Mouse (Mus musculus): ENCODE data around the gene Akr1d1. TPM values are rescaled to one million over a fixed set of nuclear protein-coding genes. Genes with fewer than 3 reads are reported as not detected.

Gene Akr1d1
- total RNA-seq (2018; cell fraction: chromatin; rRNA removed): not detected
- not detected for total RNA-seq (2018; cell fraction: cytosol; rRNA removed)
- total RNA-seq (2018; cell fraction: nucleus; rRNA removed): not detected
- polyA plus RNA-seq (2018): not detected in 3 replicates

DNA sequence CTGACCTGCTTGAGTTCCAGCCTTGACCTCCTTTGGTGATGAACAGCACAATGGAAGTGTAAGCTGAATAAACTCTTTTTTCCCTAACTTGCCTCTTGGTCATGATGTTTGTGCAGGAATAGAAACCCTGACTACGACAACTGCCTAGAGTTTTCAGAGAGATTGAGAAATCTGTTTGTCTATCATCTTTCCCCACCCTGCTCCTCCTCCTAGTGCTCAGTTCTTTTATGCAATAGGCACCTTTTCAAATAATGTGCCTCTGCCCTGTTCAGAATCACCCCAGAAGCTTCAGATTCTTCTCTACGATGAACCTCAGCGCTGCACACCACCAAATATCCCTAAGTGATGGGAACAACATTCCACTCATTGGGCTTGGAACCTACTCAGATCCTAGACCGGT is at the start of gene Akr1d1:
Gene Akr1d1 (plus strand): TSS at position 234 of the 400 bp plus-strand sequence.
- whole genome bisulfite sequencing (ENCODE audit: missing documents): 87% methylated on average over 3 of the region's 4 CpGs
- H3K4me3 ChIP-seq (ENCODE audit: inconsistent target): no peak within 1 kb of the TSS
- no peaks in the 10 kb centered on the region for H3K79me2 ChIP-seq (ENCODE audit: inconsistent target)
- no peaks in the 10 kb centered on the region for H3K36me3 ChIP-seq (ENCODE audit: inconsistent target)
- no peak within 1 kb of the TSS for H3K27ac ChIP-seq

DNA sequence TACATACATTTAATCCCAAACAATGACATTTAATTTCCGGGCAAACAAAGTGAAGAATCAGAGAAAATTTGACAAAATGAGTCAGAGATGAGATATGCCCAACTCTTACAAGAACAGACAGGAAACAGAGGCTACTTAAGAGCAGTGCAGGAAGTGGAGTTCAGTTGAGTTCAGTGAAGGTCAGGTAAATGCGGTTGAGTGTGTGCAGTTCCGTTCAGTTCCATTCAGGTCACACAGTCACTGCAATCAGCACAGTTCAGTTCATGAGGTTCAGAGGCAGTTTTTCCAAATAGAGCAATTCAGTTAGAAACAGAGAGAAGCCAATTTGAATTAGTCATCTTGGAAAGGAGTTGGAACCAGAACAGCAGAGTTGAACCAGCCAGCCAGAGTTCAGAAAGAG is 48.8 kb upstream of the Akr1d1 start:
- Histone ChIP-seq H3K79me2 (ENCODE audit: inconsistent target) (no peaks in the 10 kb centered on the region), H3K36me3 (ENCODE audit: inconsistent target) (no peaks in the 10 kb centered on the region), H3K4me3 (ENCODE audit: inconsistent target) (no peak overlapping the region), H3K27ac (no peak overlapping the region)
- 92% methylated on average over 3 of the region's 3 CpGs for WGBS (ENCODE audit: missing documents)

DNA sequence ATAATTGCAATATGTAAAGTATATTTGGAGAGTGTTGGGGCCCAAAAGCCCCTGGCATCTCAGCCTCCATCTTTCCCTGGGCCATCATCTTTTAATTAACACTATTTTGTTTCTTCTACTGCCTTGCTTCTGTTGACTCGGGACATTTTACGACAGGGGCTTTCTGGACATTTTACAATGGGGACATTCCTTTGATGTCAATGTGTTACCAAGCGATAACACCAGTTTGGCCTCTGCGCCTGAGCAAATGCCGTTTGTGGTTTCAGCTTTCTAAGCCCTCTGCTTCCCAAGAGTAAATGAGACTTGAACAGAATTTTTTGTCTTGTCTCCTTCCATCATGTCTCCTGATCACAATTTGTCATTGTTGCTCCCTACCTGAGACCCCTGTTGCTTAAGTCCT is 46.7 kb upstream of the Akr1d1 start:
- H3K4me3 ChIP-seq (ENCODE audit: inconsistent target): no peak overlapping the region
- no peaks in the 10 kb centered on the region for H3K36me3 ChIP-seq (ENCODE audit: inconsistent target)
- H3K27ac ChIP-seq: no peak overlapping the region
- 68% methylated on average over 5 of the region's 5 CpGs for WGBS (ENCODE audit: missing documents)
- H3K79me2 ChIP-seq (ENCODE audit: inconsistent target): no peaks in the 10 kb centered on the region

DNA sequence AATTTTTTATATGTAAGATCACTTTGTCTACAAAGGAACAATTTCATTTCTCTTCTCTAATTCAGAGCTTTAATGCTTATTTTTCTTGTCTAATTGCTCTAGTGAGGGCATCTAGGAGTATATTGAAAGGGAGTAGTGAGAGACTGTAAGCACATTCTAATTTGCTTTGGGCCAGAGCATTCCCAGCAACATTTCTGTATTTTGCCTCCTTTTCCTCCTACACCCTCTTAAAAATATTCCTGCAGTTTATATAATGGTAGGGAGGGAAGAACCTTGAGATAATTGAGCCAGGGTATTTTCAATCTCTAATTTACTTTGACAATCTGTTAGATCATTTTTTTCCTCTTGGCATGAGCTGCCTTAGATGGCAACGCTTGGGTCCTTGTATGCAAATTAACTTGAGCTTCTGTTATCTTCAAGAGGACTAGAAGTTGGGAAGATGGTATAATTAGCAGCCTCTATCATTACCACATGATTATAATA is 45.3 kb upstream of the Akr1d1 start:
- no peak overlapping the region for H3K4me3 ChIP-seq (ENCODE audit: inconsistent target)
- H3K79me2 ChIP-seq (ENCODE audit: inconsistent target): no peaks in the 10 kb centered on the region
- H3K27ac ChIP-seq: no peak overlapping the region
- WGBS (ENCODE audit: missing documents): 100% methylated on average over 1 of the region's 1 CpGs
- H3K36me3 ChIP-seq (ENCODE audit: inconsistent target): no peaks in the 10 kb centered on the region

DNA sequence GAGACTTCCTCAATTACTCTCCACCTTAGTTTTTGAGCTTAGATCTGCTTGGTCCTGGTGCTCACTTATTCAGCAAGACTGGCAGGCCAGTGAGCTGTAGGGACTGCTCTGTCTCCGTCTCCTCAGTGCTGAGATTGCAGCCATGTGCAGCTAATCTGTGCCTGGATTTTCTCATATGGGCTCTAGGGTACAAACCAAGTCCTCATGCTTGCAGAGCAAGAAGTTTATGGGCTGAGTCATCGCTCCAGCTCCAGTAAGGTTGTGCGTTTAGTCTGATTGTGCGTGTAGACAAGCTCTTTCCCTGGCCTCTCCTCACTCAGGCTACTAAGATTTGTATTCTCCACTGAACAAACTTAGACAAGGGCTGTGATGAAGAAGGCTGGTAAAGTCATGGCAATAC is 43.5 kb upstream of the Akr1d1 start:
- Histone ChIP-seq H3K79me2 (ENCODE audit: inconsistent target) (no peaks in the 10 kb centered on the region), H3K27ac (no peak overlapping the region), H3K36me3 (ENCODE audit: inconsistent target) (no peaks in the 10 kb centered on the region), H3K4me3 (ENCODE audit: inconsistent target) (no peak overlapping the region)
- WGBS (ENCODE audit: missing documents): 93% methylated on average over 4 of the region's 4 CpGs

DNA sequence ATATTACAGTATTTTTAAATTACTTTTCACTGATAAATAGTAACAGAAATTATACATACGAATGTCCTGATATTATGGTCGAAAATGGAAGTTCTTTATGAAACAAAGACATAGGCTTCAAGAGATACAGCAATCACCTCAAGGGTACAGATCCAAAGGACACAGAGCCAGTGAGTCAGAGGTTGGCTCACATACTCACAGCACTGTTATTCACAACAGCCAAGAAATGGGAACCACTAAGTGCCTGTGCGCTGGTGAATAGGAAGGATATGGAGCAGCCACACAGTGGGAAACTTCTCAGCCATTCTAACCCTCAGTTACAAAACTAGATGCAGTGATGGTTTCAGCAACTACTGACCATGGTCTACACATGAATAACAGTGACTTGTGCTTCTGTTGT is 37.7 kb upstream of the Akr1d1 start:
- Histone ChIP-seq H3K36me3 (ENCODE audit: inconsistent target) (no peaks in the 10 kb centered on the region), H3K27ac (no peak overlapping the region), H3K4me3 (ENCODE audit: inconsistent target) (no peak overlapping the region), H3K79me2 (ENCODE audit: inconsistent target) (no peaks in the 10 kb centered on the region)
- 90% methylated on average over 3 of the region's 3 CpGs for WGBS (ENCODE audit: missing documents)

DNA sequence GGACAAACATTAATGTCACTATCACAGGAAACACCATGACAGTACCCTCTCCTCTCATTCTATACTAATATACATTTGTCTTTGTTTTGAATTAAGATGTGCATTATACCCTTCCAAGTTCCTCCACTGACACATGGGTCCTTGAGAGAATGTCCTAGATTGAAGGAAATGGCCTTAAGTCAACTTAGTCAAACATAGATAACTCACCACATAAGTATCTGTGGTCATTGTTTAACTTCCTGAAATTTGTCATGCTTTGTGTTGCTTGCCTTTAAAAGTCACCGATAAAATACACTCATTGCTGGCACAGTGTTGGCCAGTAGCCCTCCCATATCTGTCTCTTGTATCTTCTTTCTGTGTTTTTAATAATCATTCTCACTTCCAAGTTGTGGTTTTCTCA is 35.0 kb upstream of the Akr1d1 start:
- 0% methylated on average over 1 of the region's 1 CpGs for WGBS (ENCODE audit: missing documents)
- H3K79me2 ChIP-seq (ENCODE audit: inconsistent target): no peaks in the 10 kb centered on the region
- H3K4me3 ChIP-seq (ENCODE audit: inconsistent target): no peak overlapping the region
- H3K36me3 ChIP-seq (ENCODE audit: inconsistent target): no peaks in the 10 kb centered on the region
- H3K27ac ChIP-seq: no peak overlapping the region

DNA sequence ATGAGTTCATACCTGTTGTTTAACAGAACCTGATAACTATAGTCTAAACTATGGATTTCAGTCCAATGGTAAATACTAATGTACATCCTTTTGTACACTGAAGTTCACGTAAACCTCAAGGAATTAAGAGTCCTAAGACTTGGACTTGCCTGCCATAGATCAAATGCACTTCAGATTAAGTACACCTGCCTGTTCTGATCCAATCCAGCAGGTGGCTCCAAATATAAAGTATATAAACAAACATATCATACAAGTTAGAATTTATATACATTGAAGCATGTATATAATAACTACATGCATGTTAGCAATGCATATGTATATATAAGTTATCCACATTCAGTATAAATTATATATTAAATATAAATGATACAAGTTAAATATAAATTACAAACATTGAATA is 33.1 kb upstream of the Akr1d1 start:
- WGBS (ENCODE audit: missing documents): 100% methylated on average over 1 of the region's 1 CpGs
- Histone ChIP-seq H3K4me3 (ENCODE audit: inconsistent target) (no peak overlapping the region), H3K27ac (no peak overlapping the region)

DNA sequence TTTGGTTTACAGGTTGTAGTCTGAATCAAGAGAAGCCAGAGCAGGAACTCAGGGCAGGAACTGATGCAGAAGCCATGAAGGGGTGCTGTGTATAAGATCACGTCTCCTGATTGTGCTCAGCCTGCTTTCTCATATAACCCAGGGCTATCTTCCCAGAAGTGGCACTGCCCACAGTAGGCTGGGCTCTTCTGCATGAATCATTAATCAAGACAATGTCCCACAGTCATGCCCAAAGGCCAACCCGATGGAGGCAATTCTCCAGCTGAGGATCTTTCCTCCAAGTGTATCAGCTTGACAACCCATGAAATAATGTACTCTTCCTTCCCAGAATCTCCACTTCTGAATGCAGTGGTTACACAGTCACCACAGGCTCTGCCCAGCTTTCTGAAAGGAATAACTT is 24.4 kb upstream of the Akr1d1 start:
- WGBS (ENCODE audit: missing documents): 93% methylated on average over 2 of the region's 2 CpGs
- no peak overlapping the region for H3K4me3 ChIP-seq (ENCODE audit: inconsistent target)
- H3K27ac ChIP-seq: no peak overlapping the region
- no peaks in the 10 kb centered on the region for H3K36me3 ChIP-seq (ENCODE audit: inconsistent target)
- H3K79me2 ChIP-seq (ENCODE audit: inconsistent target): no peaks in the 10 kb centered on the region

More for the DNA sequence above, 33.1 kb upstream of the Akr1d1 start:
- Histone ChIP-seq H3K79me2 (ENCODE audit: inconsistent target) (no peaks in the 10 kb centered on the region), H3K36me3 (ENCODE audit: inconsistent target) (no peaks in the 10 kb centered on the region)

DNA sequence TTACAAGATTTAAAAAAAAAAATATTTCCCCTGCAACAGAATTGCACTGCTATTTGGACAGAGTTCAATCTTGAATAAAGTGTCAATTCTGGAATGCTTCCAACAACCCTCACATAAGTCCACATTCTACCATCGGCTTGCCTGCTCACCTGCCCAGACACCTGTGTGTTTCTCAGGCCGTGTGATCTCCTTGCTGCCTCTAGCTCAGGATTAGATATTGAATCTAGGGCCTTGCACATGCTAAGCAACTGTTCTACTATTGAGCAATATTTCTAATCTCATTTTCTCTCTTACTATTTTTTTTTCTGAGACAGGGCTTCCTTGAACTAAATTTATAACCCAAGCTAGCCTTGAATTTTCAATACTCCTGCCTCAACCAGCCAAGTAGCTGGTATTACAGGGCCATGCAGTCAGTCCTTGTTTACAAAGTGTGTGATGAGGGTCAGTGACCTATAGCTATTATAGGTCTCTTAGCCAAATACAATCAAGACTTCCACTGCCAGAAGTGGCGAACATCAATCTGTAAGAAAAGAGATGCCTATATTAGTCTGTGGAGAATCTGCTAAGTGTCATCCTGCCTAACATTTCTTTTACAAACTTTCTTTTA is 23.0 kb upstream of the Akr1d1 start:
- H3K79me2 ChIP-seq (ENCODE audit: inconsistent target): no peaks in the 10 kb centered on the region
- H3K4me3 ChIP-seq (ENCODE audit: inconsistent target): no peak overlapping the region
- no peaks in the 10 kb centered on the region for H3K36me3 ChIP-seq (ENCODE audit: inconsistent target)
- H3K27ac ChIP-seq: no peak overlapping the region
- 97% methylated on average over 3 of the region's 3 CpGs for WGBS (ENCODE audit: missing documents)

DNA sequence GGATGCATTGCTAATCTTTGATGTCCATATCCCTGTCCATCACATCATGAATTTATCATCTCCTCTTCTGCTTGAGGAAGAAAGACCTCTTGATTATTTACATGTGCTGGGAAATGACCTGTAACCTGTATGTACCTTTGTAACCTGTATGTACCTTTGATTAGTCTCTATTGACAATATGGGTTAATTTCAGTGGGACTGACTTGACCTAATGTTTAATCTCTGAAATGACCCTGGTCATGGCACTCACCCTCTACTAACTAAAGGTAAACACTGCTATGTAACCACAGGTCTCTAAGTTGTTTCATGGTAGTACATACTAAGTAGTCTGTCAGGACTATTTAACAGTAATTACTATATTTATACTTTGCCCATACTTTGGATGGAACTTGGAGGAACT is 19.2 kb upstream of the Akr1d1 start:
- H3K4me3 ChIP-seq (ENCODE audit: inconsistent target): no peak overlapping the region
- H3K79me2 ChIP-seq (ENCODE audit: inconsistent target): no peaks in the 10 kb centered on the region
- no peak overlapping the region for H3K27ac ChIP-seq
- H3K36me3 ChIP-seq (ENCODE audit: inconsistent target): no peaks in the 10 kb centered on the region

DNA sequence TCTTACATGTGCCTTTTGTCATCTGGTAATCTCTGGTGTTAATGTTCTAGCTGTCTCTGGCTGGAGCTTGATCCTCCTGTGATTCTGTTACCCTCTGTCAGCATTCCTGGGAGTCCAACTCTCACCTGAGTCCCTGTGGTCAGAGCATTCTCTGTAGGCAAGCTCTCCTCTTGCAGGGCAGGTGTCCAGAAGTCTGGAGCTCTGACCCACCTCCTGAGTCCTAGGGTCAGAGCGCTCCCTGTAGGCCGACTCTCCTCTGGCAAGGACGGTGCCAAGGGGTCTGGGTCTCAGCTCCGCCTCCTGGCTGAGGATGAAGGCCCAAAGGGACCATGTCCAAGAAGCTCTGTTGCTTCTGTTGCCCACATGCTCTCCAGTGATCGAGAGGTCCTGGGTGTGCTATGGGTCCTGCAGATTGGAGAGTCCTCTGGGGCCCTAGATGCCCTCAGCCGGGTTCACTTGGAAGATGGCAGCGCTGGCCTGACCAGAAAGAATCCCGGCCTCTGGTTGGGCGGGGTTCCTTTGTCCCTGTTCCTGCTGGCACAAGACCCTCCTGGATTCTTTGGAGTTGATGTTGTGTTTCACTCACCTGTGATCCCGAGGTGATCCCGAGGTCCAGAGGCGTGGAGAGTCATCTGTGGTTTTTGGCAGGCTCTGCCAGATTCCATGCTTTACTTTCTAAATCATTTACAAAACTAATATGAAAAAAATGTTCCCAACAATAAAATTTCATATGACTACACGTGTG is 9.2 kb upstream of the Akr1d1 start:
- WGBS (ENCODE audit: missing documents): 91% methylated on average over 13 of the region's 13 CpGs

DNA sequence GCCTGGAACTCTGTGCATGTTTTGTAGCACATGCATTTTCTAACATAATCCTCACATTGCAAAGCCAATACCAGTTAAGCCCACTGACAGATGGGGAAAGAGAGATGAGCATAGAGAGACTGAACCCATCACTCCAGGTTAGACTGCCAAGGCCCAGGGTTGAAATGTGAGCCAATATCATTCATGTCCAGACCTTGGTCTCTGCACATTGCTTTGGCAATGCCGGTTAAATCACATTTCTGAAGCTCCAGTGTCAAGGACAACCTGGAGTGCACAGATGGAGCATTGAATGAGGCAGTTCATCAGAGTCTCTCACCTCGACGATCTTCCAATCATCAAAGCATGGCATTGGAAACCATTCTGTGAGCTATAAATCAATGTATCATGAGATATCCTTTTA is 2.1 kb downstream of the Akr1d1 start:
- Histone ChIP-seq H3K79me2 (ENCODE audit: inconsistent target) (no peaks in the 10 kb centered on the region), H3K4me3 (ENCODE audit: inconsistent target) (no peak overlapping the region), H3K27ac (no peak overlapping the region), H3K36me3 (ENCODE audit: inconsistent target) (no peaks in the 10 kb centered on the region)
- 90% methylated on average over 3 of the region's 3 CpGs for WGBS (ENCODE audit: missing documents)

More for the DNA sequence above, 9.2 kb upstream of the Akr1d1 start:
- no peaks in the 10 kb centered on the region for H3K79me2 ChIP-seq (ENCODE audit: inconsistent target)
- H3K27ac ChIP-seq: no peak overlapping the region
- no peaks in the 10 kb centered on the region for H3K36me3 ChIP-seq (ENCODE audit: inconsistent target)
- H3K4me3 ChIP-seq (ENCODE audit: inconsistent target): no peak overlapping the region

DNA sequence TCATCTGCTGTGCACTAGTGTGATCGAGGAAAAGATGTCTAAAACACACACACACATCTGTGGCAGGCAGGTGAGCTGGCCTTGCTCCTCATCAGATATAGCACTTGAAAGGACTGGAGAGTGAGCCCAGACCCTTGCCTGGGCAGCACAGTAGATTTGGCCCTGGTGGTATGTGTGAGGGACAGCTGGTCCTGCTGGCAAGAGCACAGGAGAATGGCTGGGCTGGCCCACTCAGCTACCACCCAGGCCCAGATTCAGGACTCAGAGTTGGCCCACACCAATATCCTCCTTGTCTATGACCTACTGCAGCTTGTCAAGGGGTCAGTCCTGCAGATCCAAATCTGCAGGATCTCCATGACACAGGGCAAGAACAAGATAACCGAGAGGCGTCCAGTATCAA is 6.9 kb downstream of the Akr1d1 start:
- H3K27ac ChIP-seq: no peak overlapping the region
- WGBS (ENCODE audit: missing documents): 87% methylated on average over 3 of the region's 3 CpGs
- no peaks in the 10 kb centered on the region for H3K36me3 ChIP-seq (ENCODE audit: inconsistent target)
- no peaks in the 10 kb centered on the region for H3K79me2 ChIP-seq (ENCODE audit: inconsistent target)
- H3K4me3 ChIP-seq (ENCODE audit: inconsistent target): no peak overlapping the region

DNA sequence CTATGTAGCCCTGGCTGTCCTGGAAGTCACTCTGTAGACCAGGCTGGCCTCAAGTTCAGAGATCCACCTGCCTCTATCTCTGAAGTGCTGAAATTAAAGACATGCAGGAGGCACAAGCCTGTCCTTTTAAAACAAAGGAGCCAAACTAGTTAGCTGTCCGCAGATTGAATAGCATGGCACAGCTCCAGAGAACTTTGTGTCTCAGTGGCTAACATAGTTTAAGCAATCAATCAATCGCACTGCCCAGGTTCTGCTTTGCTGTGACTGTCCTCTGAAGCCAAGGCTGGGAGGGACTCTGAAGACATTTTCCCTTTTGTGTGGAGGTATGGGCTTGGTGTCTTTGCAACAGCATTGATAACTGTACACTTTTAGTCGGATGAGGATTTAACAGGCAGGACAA is 7.8 kb downstream of the Akr1d1 start:
- no peaks in the 10 kb centered on the region for H3K79me2 ChIP-seq (ENCODE audit: inconsistent target)
- 89% methylated on average over 3 of the region's 3 CpGs for WGBS (ENCODE audit: missing documents)
- no peaks in the 10 kb centered on the region for H3K36me3 ChIP-seq (ENCODE audit: inconsistent target)
- no peak overlapping the region for H3K4me3 ChIP-seq (ENCODE audit: inconsistent target)
- H3K27ac ChIP-seq: no peak overlapping the region
